Mouse (Mus musculus) megakaryocyte, embryonic 14.5 days (primary cell): ENCODE data around the gene Vcp. TPM values are rescaled to one million over a fixed set of nuclear protein-coding genes. Genes with fewer than 3 reads are reported as not detected.
"Not testable (repeated sequence)": the region's sequence is repeated elsewhere in the genome, so short reads cannot be mapped to it uniquely, and the experiment has no call there.

ENCODE experiments used
- H3K27me3 ChIP-seq: replicated peaks from 2 replicates; pipeline ENCODE3; 2012; ENCODE audit warnings: inconsistent platforms
- H3K36me3 ChIP-seq: replicated peaks from 2 replicates; pipeline ENCODE3; 2012; ENCODE audit warnings: low read length, inconsistent platforms, mixed read lengths
- H3K4me1 ChIP-seq: 2 replicates; pipeline ENCODE4 v1.6.1; 2012; ENCODE audit warnings: inconsistent platforms
- H3K4me3 ChIP-seq: replicated peaks from 2 replicates; pipeline ENCODE3; 2012; ENCODE audit warnings: moderate library complexity, mild to moderate bottlenecking, inconsistent platforms
- H3K9me3 ChIP-seq: 2 replicates; pipeline ENCODE4 v1.6.1; 2012; ENCODE audit warnings: inconsistent platforms
- FLI1 ChIP-seq: IDR thresholded peaks from 2 replicates; pipeline ENCODE4 v1.6.1; 2012; ENCODE audit warnings: low read length, inconsistent platforms, mixed read lengths
- GATA1 ChIP-seq: IDR thresholded peaks from 3 replicates; pipeline ENCODE4 v1.6.1; 2012; ENCODE audit warnings: mixed read lengths, low read length, inconsistent platforms, borderline replicate concordance
- polyA plus RNA-seq: library from polyadenylated mRNA; stranded (reverse); fragments of >175 nt; gene quantifications from 2 replicates; pipeline ENCODE4 v1.2.3, GENCODE M21; 2012; ENCODE audit warnings: low replicate concordance; ENCODE audit not compliant: insufficient read depth

The Vcp gene
- polyA plus RNA-seq = 15.0 and 56.2 TPM in 2 replicates

DNA sequence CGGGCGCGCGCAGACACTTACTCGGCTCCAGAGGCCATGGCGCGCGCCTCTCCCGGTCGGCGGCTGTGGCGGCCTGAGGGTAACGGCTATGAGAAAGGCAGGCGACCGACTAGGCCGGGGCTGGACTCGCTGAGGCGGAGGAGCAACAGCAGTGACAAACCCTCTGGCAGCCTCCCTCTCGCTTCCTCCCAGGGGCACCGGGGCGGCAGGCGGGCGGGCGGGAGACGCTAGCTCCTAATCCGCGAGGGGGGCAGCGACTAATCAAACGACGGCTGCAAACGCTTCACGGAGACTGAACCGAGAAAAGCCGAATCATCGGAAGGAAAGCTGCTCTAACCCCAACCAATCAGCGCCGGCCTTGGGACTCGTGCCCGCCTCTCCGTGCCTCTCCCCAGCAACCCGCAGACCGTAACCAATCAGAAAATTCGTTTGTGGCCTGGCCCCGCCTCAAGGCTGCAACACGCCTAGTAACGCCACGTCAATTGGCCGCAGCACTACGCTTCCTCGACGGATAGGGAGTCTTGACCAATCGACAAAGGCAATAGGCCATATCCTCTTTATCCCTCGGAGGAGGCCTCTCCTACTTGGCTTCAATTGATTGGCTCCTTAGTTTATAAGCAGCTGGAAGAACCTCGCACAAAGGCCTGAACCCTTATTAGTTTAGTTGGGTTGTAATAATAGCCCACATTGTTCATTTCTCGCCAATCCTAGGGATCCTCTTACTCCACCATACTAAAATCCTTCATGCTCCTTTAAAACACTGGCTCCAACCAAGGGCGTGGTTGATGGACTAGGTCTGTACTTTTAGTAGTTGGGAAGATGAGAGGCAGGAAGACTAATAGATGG lies at the start of gene Vcp:
Vcp (minus strand) TSS at position 367 of the 846 bp plus-strand sequence.
- not testable (repeated sequence) for H3K9me3 ChIP-seq, H3K27me3 ChIP-seq
- peak within 1 kb of the TSS; percentile 95 for H3K4me3 ChIP-seq
- H3K36me3 ChIP-seq = peaks cover 52% of the 10 kb centered on the region
- peaks cover 39% of the 10 kb centered on the region for H3K4me1 ChIP-seq

- TF ChIP-seq FLI1 (no peak), GATA1 (no peak)
- peaks cover 39% of the 10 kb centered on the region for H3K4me1 ChIP-seq
- no peaks in the 10 kb centered on the region for H3K36me3 ChIP-seq
- H3K27me3 ChIP-seq = no peaks in the 10 kb centered on the region
- no peaks in the 10 kb centered on the region for H3K9me3 ChIP-seq
- peak overlapping the region; percentile 87 for H3K4me3 ChIP-seq
Measured at GRCm38 (mm10) chr4:43047231-43047630, 46.9 kb upstream of the Vcp start.

DNA sequence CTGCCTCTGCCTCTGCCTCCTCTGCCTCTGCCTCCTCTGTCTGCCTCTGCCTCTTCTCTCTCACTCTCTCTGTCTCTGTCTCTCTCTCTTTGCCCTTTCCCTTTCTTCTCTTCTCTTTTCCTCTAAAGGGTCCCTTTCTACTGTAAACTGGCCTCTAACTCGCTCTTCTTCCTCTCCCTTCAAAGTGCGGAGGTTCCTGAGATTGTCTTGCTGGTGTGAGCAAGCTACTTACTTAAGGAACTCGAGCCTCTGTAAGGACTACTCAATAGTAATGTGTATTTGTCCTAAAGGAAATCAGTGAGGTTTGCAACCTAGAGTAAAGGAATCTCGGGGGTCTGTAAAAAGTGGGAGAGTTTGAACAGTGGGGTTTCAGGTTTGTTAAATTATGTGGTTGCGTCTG lies 46.3 kb upstream of the Vcp start:
- peak overlapping the region; percentile 87 for H3K4me3 ChIP-seq
- no peaks in the 10 kb centered on the region for H3K9me3 ChIP-seq
- no peak for TF ChIP-seq GATA1
- H3K27me3 ChIP-seq = no peaks in the 10 kb centered on the region
- peaks cover 37% of the 10 kb centered on the region for H3K4me1 ChIP-seq
- no peaks in the 10 kb centered on the region for H3K36me3 ChIP-seq

DNA sequence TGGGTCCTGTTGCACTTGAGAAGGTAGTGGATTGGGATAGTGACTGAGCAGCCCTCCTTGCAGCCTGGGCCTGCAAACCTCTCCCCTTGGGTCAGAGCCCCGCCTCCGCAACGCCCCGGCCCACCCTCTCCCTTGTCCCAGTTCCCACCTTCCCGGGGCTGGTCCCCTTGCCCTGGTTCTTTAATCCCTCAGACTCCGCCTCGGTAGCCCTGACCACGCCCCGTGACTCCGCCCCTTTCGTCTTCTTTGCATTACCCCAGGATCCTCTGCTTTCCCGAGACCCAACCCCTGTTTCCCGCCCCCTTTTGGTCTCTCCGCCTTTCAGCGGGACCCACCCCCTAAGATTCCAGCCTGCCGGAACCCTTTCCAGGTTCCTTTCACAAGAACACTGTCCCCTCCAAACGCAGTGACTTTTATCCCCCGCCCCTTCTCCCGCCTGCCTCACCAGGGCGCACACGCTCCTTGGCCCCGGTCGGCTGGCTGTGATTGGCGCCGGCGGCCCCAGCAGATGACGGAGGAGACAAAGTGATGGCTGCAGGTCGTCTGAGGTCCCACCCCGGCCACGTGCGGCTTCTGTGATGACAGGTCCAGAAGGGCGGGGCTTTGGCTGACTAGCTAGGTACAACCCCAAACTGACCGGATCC lies 45.5 kb upstream of the Vcp start, which contains the start of gene Fam214b:
Fam214b (minus strand) TSS at position 562 of the 644 bp plus-strand sequence.
- Histone ChIP-seq H3K4me3 (peak within 1 kb of the TSS; percentile 94), H3K4me1 (peaks cover 43% of the 10 kb centered on the region), H3K27me3 (no peaks in the 10 kb centered on the region), H3K9me3 (no peaks in the 10 kb centered on the region), H3K36me3 (no peaks in the 10 kb centered on the region)
- no peak for TF ChIP-seq FLI1

- no peak for TF ChIP-seq GATA1
- TF ChIP-seq FLI1 = no peak
- Histone ChIP-seq H3K4me3 (peak overlapping the region; percentile 94), H3K9me3 (no peaks in the 10 kb centered on the region), H3K27me3 (no peaks in the 10 kb centered on the region), H3K36me3 (no peaks in the 10 kb centered on the region), H3K4me1 (peaks cover 48% of the 10 kb centered on the region)
Measured at GRCm38 (mm10) chr4:43045285-43045658, 45.0 kb upstream of the Vcp start.

- TF ChIP-seq GATA1 (no peak), FLI1 (no peak)
- Histone ChIP-seq H3K4me3 (peak overlapping the region; percentile 94), H3K9me3 (no peaks in the 10 kb centered on the region), H3K36me3 (no peaks in the 10 kb centered on the region), H3K4me1 (peaks cover 51% of the 10 kb centered on the region), H3K27me3 (no peaks in the 10 kb centered on the region)
Measured at GRCm38 (mm10) chr4:43044673-43045072, 44.4 kb upstream of the Vcp start.

GRCm38 (mm10) chr4:43043644-43044357 lies 43.5 kb upstream of the Vcp start:
- no peak for TF ChIP-seq GATA1
- no peak for TF ChIP-seq FLI1
- no peaks in the 10 kb centered on the region for H3K36me3 ChIP-seq
- no peaks in the 10 kb centered on the region for H3K9me3 ChIP-seq
- H3K27me3 ChIP-seq = no peaks in the 10 kb centered on the region
- peak overlapping the region; percentile 94 for H3K4me3 ChIP-seq
- peaks cover 60% of the 10 kb centered on the region for H3K4me1 ChIP-seq

- Histone ChIP-seq H3K4me1 (peaks cover 79% of the 10 kb centered on the region), H3K9me3 (no peaks in the 10 kb centered on the region)
- TF ChIP-seq FLI1 (no peak), GATA1 (no peak)
Measured at GRCm38 (mm10) chr4:43040881-43041547, 40.7 kb upstream of the Vcp start.

GRCm38 (mm10) chr4:43040114-43040572 lies 39.8 kb upstream of the Vcp start:
- Histone ChIP-seq H3K27me3 (no peaks in the 10 kb centered on the region), H3K36me3 (peaks cover 24% of the 10 kb centered on the region), H3K4me1 (peaks cover 77% of the 10 kb centered on the region), H3K9me3 (no peaks in the 10 kb centered on the region), H3K4me3 (peak overlapping the region; percentile 98)
- TF ChIP-seq FLI1 (no peak), GATA1 (no peak)

More at GRCm38 (mm10) chr4:43040881-43041547, 40.7 kb upstream of the Vcp start:
- peak overlapping the region; percentile 98 for H3K4me3 ChIP-seq
- H3K36me3 ChIP-seq = peaks cover 15% of the 10 kb centered on the region
- no peaks in the 10 kb centered on the region for H3K27me3 ChIP-seq

DNA sequence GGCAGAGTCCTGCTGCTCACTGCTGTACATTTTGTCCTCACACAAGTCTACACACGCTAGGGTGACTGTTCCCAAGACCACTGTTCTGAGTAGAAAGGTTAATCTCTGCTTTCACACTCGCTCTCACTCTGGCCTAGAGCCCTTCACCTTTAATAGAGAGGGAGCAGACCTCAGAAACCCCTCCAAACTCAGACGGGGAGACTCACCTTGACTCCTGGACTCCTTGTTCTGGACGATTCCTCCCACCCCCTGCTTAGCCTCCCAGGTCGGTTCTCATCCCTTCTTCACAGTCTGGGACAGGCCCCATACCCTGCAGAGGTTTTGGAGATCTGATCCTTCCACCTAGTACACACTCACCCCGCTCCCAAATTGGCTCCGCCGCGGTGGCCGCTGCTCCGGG lies 39.3 kb upstream of the Vcp start:
- no peaks in the 10 kb centered on the region for H3K9me3 ChIP-seq
- H3K27me3 ChIP-seq = no peaks in the 10 kb centered on the region
- peak overlapping the region; percentile 98 for H3K4me3 ChIP-seq
- peaks cover 72% of the 10 kb centered on the region for H3K4me1 ChIP-seq
- H3K36me3 ChIP-seq = peaks cover 28% of the 10 kb centered on the region
- TF ChIP-seq FLI1 = no peak
- no peak for TF ChIP-seq GATA1
